Mouse (Mus musculus) gastrocnemius, postnatal 25 days (tissue): Measurements from ENCODE around the gene Cpz. TPM values are rescaled to one million over a fixed set of nuclear protein-coding genes. Genes with fewer than 3 reads are reported as not detected.

Source experiments
- DNase-seq: peaks from one replicate; pipeline ENCODE4 v3.0.0; 2022
- long read RNA-seq, 2 experiments: library from polyadenylated mRNA; stranded (forward); transcript quantifications; one replicate each; pipeline ENCODE4 v2.0.0; 2021
- total RNA-seq, 2 experiments: library from RNA; stranded (reverse); gene quantifications; 1 replicate in 1 of 2; 2 replicates in 1 of 2; pipeline ENCODE4 v1.2.3; 2021

Cpz gene
- total RNA-seq = 1 to 10 TPM; 3.0 to 3.2 TPM
- long read RNA-seq, experiment 1, partial matches to known transcripts = 0 of 1 reads
- long read RNA-seq, experiment 1, other reads (novel, unspliced or antisense) = 0 of 1 reads
- long read RNA-seq, experiment 2, partial matches to known transcripts = 1 of 5 reads
- long read RNA-seq, experiment 2, other reads (novel, unspliced or antisense) = 0 of 5 reads

- no peak for DNase-seq
Observed at GRCm38 (mm10) chr5:35525469-35526123, at the start of gene Cpz. Cpz (minus strand) TSS chr5:35525698.

- DNase-seq = peak; percentile 88
Observed at GRCm38 (mm10) chr5:35574653-35575599, 49.4 kb upstream of the Cpz start, which contains the start of gene Trmt44. Trmt44 (minus strand) TSS chr5:35575070.

GRCm38 (mm10) chr5:35571546-35571945, 46.0 kb upstream of the Cpz start:
- no peak for DNase-seq

GRCm38 (mm10) chr5:35566632-35567031, 41.1 kb upstream of the Cpz start:
- no peak for DNase-seq

- no peak for DNase-seq
Observed at GRCm38 (mm10) chr5:35565217-35565616, 39.7 kb upstream of the Cpz start.

- DNase-seq = peak; percentile 38
Observed at GRCm38 (mm10) chr5:35563449-35563848, 38.0 kb upstream of the Cpz start.

- no peak for DNase-seq
Observed at GRCm38 (mm10) chr5:35562616-35563015, 37.1 kb upstream of the Cpz start.

GRCm38 (mm10) chr5:35559447-35559846, 33.9 kb upstream of the Cpz start:
- no peak for DNase-seq

- DNase-seq = no peak
Observed at GRCm38 (mm10) chr5:35557946-35558621, 32.6 kb upstream of the Cpz start.

- DNase-seq = no peak
Observed at GRCm38 (mm10) chr5:35556393-35556792, 30.9 kb upstream of the Cpz start.

- DNase-seq = no peak
Observed at GRCm38 (mm10) chr5:35552838-35553539, 27.5 kb upstream of the Cpz start.

- peak; percentile 60 for DNase-seq
Observed at GRCm38 (mm10) chr5:35551855-35552837, 26.6 kb upstream of the Cpz start.

GRCm38 (mm10) chr5:35546127-35546526, 20.6 kb upstream of the Cpz start:
- DNase-seq = no peak

GRCm38 (mm10) chr5:35541059-35541790, 15.7 kb upstream of the Cpz start:
- DNase-seq = no peak

- no peak for DNase-seq
Observed at GRCm38 (mm10) chr5:35540555-35540954, 15.1 kb upstream of the Cpz start.

- DNase-seq = no peak
Observed at GRCm38 (mm10) chr5:35539576-35539975, 14.1 kb upstream of the Cpz start.

- no peak for DNase-seq
Observed at GRCm38 (mm10) chr5:35538022-35538421, 12.5 kb upstream of the Cpz start.

- DNase-seq = no peak
Observed at GRCm38 (mm10) chr5:35537474-35537873, 12.0 kb upstream of the Cpz start.

- no peak for DNase-seq
Observed at GRCm38 (mm10) chr5:35536271-35536670, 10.8 kb upstream of the Cpz start.

- DNase-seq = no peak
Observed at GRCm38 (mm10) chr5:35531586-35531985, 6.1 kb upstream of the Cpz start.
